Mouse (Mus musculus) spleen, postnatal 14 days (tissue): ENCODE measurements around the gene Brd3os.

Experiments used
- DNase-seq, 2 experiments: peaks; one replicate each; pipeline ENCODE4 v3.0.0; 2021 to 2022; ENCODE audit warnings: low spot score in 2 of 2

Gene Brd3os

DNA sequence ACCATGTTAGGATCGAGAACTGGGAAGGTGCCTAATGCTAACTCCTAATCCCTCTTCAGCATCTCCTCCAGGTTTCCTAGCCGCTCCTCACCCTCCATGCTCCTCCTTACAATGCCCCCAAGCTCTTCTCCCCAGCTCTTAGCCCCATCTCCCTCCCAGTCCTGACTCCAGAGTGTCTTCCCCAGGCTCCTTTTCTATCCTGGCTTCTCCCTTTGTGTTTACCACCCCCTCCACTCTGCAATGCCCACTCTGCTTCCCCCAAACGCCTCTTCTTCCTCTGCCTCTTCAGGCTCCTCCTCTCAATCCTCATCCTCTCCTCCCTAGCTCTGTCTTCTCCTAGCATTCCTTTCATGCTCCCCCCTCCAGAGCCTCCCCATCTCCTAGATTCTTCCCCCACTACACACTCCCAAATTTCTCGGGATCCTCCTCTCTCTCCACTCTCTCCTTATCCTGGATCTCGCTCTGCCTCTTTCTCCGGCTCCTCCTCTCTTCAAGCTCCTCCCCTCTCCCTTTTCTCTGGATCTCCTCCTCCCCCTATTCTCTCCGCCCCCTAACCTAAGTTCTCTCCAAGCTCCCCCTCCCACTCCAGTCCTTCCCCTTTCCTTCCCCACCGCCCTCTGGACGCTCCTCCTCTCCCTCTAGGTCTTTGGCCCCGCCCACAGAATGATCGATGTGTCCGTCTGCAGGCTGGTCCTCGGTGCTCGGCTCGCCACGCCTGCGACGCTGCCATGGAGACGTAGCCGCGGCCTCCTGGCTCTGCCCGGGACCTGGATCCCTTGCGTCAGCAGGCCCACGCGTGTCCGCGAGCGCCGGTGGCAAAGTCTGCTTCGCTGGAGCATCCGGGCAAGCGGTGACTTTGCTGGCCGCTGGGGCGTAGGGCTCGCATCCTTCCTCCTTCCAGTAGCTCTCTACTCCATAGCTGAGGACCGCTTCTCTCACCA is at the start of gene Brd3os:
Brd3os (plus strand) TSS at position 558 of the 941 bp plus-strand sequence.
- DNase-seq: peak; percentile 53 to 70

GRCm38 (mm10) chr2:27394158-27394832 is 47.8 kb upstream of the Brd3os start:
- no peak for DNase-seq

DNA sequence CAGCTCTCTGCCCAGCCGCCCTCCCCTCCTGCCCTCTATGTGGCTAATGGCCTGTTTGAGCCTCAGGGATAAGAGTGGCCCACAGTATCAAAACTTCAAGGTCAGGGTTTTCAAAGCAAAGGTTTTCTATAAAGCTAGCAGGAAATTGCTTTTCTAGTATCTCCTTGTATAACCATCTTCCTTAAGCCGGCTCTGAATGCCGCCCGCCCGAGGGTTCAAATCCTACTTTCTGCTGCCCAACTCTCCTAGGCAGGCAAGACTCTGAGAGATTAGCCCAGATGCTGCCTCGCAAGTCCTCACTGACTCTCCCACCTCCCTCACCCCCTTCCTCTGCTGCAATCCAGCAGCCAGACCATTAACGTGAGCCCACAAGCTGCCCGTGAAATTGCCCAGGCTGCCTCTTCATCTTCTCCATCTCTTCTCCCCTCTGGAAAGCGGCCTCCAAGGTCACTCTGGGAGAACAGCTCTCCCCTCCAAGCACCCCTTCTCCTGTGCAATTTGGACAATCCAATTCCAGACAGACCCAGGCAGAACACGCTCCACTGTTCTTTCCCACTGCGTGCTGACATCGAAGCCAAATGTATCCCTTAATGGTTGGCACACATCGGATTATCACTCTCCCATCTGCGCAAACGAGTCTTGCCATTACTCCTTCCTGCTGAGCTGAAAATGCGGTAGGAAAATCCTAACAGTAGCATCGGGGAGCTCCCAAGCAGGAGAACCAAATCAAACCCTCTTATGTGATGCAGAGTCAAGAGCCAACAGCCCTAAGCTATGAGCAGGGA is 45.3 kb upstream of the Brd3os start:
- no peak for DNase-seq

DNA sequence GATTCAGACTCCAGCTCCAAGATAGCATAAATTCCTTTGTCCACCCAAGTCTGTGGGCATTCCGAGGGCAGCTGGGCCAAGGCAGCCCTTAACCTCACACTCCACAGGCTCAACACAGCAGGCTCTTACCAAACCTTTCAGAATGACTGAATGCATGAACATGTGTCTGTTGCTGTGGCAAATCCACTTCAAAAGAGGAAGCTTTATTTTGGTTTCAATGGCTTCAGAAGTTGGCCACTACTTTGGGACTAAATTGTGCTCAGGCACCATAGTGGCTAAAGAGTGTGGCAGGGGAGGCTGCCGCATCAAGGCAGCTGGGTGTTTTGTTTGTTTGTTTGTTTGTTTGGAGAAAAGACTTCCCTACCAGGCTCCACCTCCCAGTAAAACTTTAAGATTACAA is 42.0 kb upstream of the Brd3os start:
- no peak for DNase-seq

DNA sequence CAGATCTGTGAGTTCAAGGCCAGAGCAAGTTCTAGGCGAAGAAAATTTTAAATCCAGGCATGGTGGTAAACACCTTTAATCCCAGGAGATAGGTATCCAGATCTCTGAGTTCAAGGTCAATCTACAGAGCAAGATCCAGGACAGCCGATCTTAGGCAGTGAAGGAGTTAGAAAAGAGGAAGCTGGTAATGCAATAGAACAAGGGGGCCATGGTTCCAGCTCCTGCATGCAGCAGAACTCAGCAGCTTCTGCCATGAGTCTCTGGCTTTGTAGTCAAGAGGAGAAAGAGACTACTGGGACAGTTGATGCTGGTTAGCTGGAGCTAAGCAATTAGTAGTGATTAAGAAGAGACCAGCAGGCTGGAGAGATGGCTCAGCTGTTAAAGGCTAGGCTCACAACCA is 40.6 kb upstream of the Brd3os start:
- DNase-seq: no peak

DNA sequence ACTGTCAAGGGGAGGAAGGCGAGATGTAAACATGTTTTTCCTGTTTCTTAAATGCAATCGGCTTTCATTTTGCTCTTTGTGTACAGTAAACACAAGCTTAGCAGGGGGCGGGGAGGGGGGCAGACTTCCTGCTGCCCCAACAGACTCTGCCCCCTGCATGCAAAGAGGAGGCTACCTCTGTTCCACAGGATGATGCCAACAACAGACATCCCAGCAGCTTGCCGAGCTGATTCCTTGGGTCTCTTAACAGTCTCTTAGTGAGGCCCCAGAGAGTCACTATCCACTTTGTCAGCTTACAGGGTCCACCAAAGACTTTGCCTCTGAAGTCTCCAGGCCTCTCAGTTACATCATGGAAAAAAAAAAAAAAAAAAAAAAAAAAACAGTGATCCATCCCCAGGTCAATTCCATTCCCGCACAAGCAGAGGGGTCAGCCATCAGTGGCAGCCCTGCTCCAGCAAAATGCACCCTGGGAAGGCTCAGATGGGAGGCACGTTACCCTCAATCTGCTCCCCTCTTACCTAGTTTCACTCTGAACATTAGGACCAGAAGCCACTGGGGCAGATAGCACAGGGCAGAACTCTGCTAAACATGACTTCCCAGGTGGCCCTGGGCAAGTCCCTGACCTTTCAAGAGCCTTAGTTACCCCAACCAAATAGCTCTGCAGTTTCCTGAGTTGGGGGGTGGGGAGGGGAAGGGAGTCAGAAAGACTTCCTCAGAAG is 37.6 kb upstream of the Brd3os start:
- no peak for DNase-seq

GRCm38 (mm10) chr2:27405094-27405884 is 36.8 kb upstream of the Brd3os start:
- DNase-seq: no peak

DNA sequence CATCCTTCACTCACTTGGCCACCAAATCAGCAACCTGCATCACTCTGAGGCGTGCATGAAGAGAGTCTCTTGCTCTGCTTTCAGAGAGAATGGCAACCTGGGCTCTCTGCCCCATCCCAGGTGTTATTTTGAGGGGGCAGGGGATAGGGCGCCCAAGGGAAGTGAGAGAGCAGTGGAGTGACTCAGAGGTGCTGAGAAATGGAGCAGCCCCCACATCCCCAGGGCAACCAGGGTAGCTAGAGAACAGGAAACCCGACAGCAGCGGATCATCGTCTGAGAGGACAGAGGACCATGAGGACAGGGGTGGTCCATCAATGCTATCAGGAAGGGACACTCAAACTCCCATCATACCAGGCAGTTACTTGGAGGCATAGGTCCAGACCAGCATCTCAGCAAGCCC is 35.2 kb upstream of the Brd3os start:
- peak in 1 of 2 experiments; percentile 27 for DNase-seq

DNA sequence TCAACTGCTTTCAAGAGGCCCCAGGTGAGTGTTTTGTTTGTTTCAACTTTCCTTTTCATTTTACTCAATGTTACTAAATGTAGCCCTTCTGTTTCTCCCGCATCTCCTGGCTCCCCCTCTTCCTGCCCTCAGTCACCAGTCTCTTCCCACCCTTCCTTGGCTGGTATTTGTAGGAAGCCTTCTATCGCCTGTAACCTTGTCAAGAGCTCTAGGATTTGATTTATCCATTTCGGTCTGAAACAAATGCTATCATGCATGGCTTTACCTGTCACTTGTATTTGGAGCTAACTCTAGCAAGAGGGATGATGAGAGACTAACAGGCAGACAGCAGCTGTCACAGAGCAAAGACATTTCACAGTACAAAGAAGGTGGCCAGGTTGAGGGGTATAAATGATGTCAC is 33.9 kb upstream of the Brd3os start:
- DNase-seq: no peak

DNA sequence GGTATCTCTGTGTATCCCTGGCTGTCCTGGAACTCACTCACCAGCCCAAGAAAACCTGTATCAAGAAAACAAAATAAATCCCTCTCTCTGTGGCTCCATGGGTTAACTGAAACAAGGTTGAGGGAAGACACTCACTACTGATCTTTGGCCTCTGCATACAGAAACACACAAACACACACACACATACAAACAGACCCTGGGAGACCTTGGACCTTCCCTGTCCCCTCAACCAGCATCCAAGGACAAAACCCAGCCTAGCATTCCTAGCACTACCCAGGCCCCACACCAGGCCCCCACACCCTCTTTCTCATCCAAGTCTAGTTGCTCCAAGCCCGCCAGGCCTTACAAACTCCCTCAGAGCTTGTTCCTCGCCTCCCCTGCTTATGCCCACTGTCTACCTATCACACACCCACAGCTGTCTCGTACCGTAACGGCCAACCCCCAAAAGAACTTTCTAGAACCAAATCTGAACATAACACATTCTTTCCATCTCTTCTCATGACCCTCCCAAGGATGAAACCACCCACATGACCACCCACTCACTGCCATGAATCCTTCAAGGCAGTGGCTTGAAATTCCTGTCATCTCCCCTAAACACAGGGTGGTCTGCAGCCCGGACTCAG is 31.5 kb upstream of the Brd3os start:
- no peak for DNase-seq

DNA sequence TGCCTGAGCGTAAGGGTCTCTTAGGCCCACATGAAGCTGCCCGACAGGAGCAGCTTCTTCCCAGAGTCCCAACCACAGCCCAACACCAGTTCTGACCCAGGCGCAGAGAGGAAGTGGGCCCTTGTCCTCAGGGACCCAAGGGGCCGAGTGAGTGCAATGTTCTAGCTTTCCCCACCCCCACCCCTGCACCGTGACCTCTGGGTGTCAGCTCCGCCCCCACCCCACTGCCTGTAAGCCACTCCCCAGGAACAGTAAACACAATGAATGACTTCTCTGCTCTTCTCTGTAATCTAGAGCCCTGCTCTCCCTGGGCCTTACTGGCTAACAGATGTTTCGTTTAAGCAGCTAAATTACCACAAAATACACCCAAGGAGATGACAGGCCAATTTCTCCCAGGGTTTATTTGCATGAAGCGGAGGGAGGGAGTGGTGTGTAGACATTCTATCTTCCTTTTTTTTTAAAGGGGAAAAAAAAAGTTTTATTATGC is 30.4 kb upstream of the Brd3os start:
- peak in 1 of 2 experiments; percentile 32 for DNase-seq

DNA sequence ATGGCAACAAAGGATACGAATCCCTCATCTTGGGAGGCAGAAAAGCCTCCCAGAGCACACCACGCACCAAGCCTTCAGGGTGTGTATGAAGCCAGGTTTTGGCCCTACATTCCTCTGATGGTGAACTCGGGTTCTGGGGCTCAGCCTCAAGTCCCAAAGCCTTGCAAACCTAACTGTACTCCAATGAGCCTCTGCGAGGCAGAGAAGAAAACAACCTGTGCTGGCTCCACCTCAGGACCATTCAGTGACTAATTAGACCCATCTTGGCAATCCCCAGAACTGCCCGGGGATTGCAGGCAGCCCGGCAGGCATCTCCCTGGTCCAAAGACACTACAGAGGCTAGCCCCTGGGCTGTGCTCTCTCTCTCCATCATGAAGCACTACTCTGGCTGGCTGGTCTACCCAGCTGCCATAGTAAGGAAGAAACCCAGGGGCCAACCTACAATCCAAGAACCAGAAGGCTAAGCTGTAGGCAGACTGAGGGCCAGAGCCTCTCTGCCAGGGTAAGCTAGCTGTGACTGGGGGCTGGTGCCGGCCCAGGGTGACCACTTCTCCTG is 29.8 kb upstream of the Brd3os start:
- DNase-seq: no peak

DNA sequence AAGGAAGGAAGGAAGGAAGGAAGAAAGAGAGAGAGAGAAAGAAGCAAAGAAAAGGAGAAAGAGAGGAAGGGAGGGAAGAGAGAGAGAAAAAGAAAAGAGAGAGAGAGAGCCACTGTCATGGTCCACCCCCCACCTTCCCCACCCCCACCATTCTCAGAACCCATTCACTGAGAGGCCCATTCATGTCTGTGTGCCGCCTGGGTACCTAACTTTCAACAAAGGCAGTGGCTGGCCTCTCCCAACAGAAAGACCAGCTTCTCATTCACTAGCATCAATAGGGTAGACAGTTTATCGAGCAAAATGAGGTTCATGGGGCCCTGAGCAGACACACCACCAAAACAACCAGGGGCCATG is 28.6 kb upstream of the Brd3os start:
- no peak for DNase-seq

DNA sequence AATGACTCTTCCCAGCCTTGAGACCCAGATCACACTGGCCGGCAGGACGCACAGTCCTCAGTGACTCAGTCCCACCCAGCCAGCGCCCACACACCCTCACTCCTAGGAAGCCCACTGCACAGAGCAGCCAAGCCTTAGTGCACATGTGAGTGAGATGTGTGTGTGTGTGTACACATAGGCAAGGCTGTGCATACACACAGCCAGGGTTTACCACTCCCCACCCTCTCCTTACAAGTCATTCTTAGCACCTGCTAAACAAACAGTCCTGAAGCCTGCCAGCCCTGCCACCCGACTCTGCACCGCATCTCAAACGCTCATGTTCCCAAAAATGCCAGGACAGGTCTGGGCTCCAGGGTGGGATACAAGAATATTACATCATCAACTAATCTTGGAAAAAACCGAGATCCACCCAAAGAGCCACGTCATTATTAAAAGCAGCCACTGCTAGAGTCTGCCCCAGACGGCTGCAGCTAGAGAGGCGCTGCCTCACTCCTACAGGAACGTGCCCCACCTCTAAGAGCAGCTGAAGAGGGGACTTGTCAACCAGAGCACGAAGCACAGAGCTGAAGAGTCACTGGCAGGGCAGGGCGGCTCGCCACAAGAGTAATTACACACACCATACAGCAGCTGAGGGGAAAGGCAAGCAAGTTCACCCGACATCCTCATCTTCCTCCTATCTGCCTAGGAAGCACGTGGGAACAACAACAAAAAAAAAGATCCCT is 28.0 kb upstream of the Brd3os start:
- DNase-seq: no peak

- DNase-seq: no peak
Observed at GRCm38 (mm10) chr2:27415060-27415783, 26.9 kb upstream of the Brd3os start.

DNA sequence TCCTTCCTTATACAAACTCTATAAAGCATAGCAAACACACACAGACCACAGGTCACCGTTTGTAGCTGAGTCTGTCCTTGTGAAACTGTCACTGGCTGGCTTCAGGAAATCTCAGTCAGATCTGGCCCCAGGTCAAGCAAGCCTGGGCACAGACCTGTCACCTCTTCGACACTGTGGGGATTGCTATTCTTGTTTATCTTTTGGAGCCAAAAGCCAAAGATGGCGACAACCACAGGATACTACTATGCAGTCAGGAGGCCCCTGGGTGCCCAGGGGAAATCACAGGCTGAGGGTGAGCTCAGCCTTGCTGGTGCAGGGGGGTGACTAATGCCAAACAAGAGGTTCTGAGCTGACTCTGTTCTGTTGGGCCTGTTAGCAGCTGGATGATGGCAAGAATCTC is 25.7 kb upstream of the Brd3os start:
- no peak for DNase-seq

DNA sequence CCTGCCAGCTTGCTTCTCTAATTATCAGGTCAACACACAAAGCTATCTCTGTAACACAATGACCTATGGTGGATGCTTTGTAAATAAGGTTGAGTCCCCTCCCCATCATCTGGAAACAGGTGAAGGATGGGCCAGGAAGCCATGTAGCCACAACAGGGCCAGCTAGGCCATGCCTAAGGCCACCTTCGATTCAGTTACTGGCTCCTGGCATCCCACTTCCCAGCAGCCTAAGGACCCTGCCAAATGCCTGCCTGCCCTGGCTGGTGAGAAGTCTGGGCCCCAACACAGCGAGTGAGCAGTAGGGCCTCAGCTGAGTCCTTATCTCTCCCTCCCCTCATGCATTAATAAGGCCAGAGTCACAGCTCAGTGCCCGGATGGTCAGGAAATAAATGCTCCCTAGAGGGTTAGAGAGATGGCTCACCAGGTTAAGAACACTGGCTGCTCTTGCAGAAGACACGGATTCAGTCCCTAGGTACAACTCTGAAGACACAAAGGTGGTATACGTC is 24.4 kb upstream of the Brd3os start:
- no peak for DNase-seq

DNA sequence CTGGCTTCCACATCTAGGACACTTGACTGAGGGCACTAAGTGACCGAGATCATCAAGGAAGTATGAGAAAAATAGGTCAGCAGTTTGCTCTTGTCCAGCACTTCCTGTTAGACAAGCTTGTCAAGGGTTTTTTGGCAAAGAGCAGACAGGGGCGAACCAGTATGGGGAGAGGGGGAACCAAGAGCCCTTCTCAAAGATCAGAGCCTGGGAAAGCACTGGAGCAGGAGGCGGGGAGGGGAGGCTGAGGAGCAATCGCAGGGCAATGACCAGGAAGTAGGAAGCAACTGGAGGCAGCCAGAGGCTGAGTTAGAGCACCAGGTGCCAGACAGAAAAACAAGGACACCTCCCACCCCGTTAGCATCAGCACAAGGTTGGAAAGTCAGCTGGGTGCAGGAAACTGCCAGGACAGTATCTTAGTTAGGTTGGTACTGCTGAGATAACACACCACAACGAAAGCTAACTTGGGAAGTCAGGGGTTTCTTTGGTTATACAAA is 23.5 kb upstream of the Brd3os start:
- no peak for DNase-seq
